8 mouse cellular contexts compared by ENCODE assay signal in genomic region chr9:58822431-58823091, GRCm38 (mm10). TPM values are rescaled to one million over a fixed set of nuclear protein-coding genes. Genes with fewer than 3 reads are reported as not detected.
A peak's percentile ranks its signal among the peaks of the same experiment; 100 is the strongest.
DNase-seq lines count a peak whose midpoint lies in the region; ATAC-seq and TF ChIP-seq lines count a peak whose summit lies in the region.

No protein-coding gene starts in this region.

- WGBS in hindbrain, postnatal 0 days = under 1% methylated on average over 61 of the region's 62 CpGs
- under 1% methylated on average over 61 of the region's 62 CpGs for WGBS in midbrain, embryonic 11.5 days
- under 1% methylated on average over 58 of the region's 62 CpGs for WGBS in stomach, embryonic 14.5 days

- peak overlapping the region; percentile 88 for H3K4me2 ChIP-seq in hindbrain, postnatal 0 days (ENCODE audit: low read depth, low read length)
- peak overlapping the region; percentile 67 for H3K4me2 ChIP-seq in midbrain, embryonic 11.5 days
- peak overlapping the region; percentile 99 for H3K4me2 ChIP-seq in stomach, embryonic 14.5 days (replicated peaks; ENCODE audit: low read depth, low read length)

- peak; percentile 53 for TF ChIP-seq CTCF in hindbrain, postnatal 0 days (IDR thresholded peaks at IDR 0.05; ENCODE audit: low read depth)
- peak; percentile 8 for TF ChIP-seq CTCF in left cerebral cortex, adult 2 months (IDR thresholded peaks at IDR 0.05)

- H3K9ac ChIP-seq in hindbrain, postnatal 0 days (replicated peaks; ENCODE audit: low read length) = peak overlapping the region; percentile 92
- peak overlapping the region; percentile 80 for H3K9ac ChIP-seq in midbrain, embryonic 11.5 days (ENCODE audit: low read length)
- H3K9ac ChIP-seq in stomach, embryonic 14.5 days (replicated peaks; ENCODE audit: low read depth, low read length) = peak overlapping the region; percentile 45

- peak; percentile 95 for DNase-seq in R1 (ENCODE audit: low read depth, low spot score)
- peak; percentile 31 for DNase-seq in cerebellum, adult 9-11 months
- DNase-seq in hindbrain, postnatal 0 days (ENCODE audit: low spot score) = peak; percentile 90
- DNase-seq in left cerebral cortex, adult 2 months (ENCODE audit: extremely low spot score in 1 of 2, low spot score in 2 of 2) = peak; percentile 71
- DNase-seq in midbrain, embryonic 11.5 days (ENCODE audit: low spot score, missing footprints) = peak; percentile 98
- DNase-seq in spleen, postnatal 36 days (ENCODE audit: low spot score in 2 of 2) = no peak

- peak overlapping the region; percentile 81 for H3K4me3 ChIP-seq in hindbrain, postnatal 0 days (ENCODE audit: low read length)
- peak overlapping the region; percentile 51 for H3K4me3 ChIP-seq in left cerebral cortex, adult 2 months
- H3K4me3 ChIP-seq in midbrain, embryonic 11.5 days (ENCODE audit: low read depth, low read length) = peak overlapping the region; percentile 63
- peak overlapping the region; percentile 69 for H3K4me3 ChIP-seq in stomach, embryonic 14.5 days (ENCODE audit: low read depth, low read length)

- H3K27ac ChIP-seq in hindbrain, postnatal 0 days = peak overlapping the region; percentile 83
- H3K27ac ChIP-seq in left cerebral cortex, adult 2 months = peak overlapping the region; percentile 36; the same call in 1 of the 2 replicates
- H3K27ac ChIP-seq in midbrain, embryonic 11.5 days (ENCODE audit: low read depth, low read length) = peak overlapping the region; percentile 87
- peak overlapping the region; percentile 33; the same call in 1 of the 2 replicates for H3K27ac ChIP-seq in stomach, embryonic 14.5 days (ENCODE audit: low read length)

- ATAC-seq in frontal cortex, adult (ENCODE audit: low TSS enrichment) = peak; percentile 91
- ATAC-seq in hindbrain, postnatal 0 days = peak; percentile 90
- ATAC-seq in midbrain, embryonic 11.5 days (ENCODE audit: low FRiP score) = peak; percentile 89
- ATAC-seq in stomach, embryonic 14.5 days (ENCODE audit: insufficient number of reproducible peaks, insufficient read depth, low FRiP score, low read depth) = peak; percentile 75

- 0 out of 2 replicates have a peak, but pooled peaks cover 3% of the 10 kb centered on the region for H3K27me3 ChIP-seq in hindbrain, postnatal 0 days (ENCODE audit: insufficient read depth, low read length)
- peaks cover 32% of the 10 kb centered on the region for H3K27me3 ChIP-seq in midbrain, embryonic 11.5 days (ENCODE audit: control insufficient read depth, insufficient read depth, low read length)
- H3K27me3 ChIP-seq in stomach, embryonic 14.5 days (ENCODE audit: control insufficient read depth, insufficient read depth, low read length) = peaks cover 5% of the 10 kb centered on the region; the same call in 1 of the 2 replicates

- H3K9me3 ChIP-seq in hindbrain, postnatal 0 days (ENCODE audit: low read length) = no peaks in the 10 kb centered on the region
- H3K9me3 ChIP-seq in midbrain, embryonic 11.5 days (ENCODE audit: control insufficient read depth, low read length) = no peaks in the 10 kb centered on the region
- no peaks in the 10 kb centered on the region for H3K9me3 ChIP-seq in stomach, embryonic 14.5 days (ENCODE audit: control insufficient read depth, low read depth, low read length)

- no peaks in the 10 kb centered on the region; the same call in 1 of the 2 replicates for H3K4me1 ChIP-seq in hindbrain, postnatal 0 days (ENCODE audit: insufficient read depth, low read length)
- peaks cover 16% of the 10 kb centered on the region for H3K4me1 ChIP-seq in midbrain, embryonic 11.5 days (ENCODE audit: control insufficient read depth, insufficient read depth, low read length)
- H3K4me1 ChIP-seq in stomach, embryonic 14.5 days (ENCODE audit: control insufficient read depth, insufficient read depth, low read length) = 0 out of 2 replicates have a peak, but pooled peaks cover 6% of the 10 kb centered on the region

- intact Hi-C loops in left cerebral cortex, adult 2 months (cut with DNase I) = loop anchor here (5.0 kb wide), 1 partner anchor 110 kb away; no protein-coding TSS in a partner anchor

- H3K36me3 ChIP-seq in hindbrain, postnatal 0 days (ENCODE audit: insufficient read depth, low read length) = no peaks in the 10 kb centered on the region
- H3K36me3 ChIP-seq in midbrain, embryonic 11.5 days (ENCODE audit: control insufficient read depth, insufficient read depth, low read length) = no peaks in the 10 kb centered on the region
- no peaks in the 10 kb centered on the region for H3K36me3 ChIP-seq in stomach, embryonic 14.5 days (ENCODE audit: control insufficient read depth, insufficient read depth, low read length)

RNA-seq across cellular contexts. Expression of gene Hcn4, which starts 0.7 kb away (rescaled TPM):
- 33.6 and 38.6 TPM in 2 replicates for total RNA-seq in hindbrain, postnatal 0 days (2014; rRNA removed)
- polyA plus RNA-seq in hindbrain, postnatal 0 days (2015; fragmentation: Nextera tagmentation; extraction: Ambion mirVana) = 3.3 and 3.5 TPM in 2 replicates
- 1 to 10 TPM; 6.6 to 7.8 TPM for total RNA-seq in left cerebral cortex, adult 2 months (2021)
- 1.3 and 1.5 TPM in 2 replicates for polyA plus RNA-seq in midbrain, embryonic 11.5 days (2014; fragmentation: Nextera tagmentation; extraction: Ambion mirVana)
- 0.34 and 0.51 TPM in 2 replicates for polyA plus RNA-seq in stomach, embryonic 14.5 days (2014; fragmentation: Nextera tagmentation; extraction: Ambion mirVana)

Comparison
In these comparisons a context has a peak if more than half of its experiments do, and no peak if none do; other contexts are left out.
1. DNase-seq: peak in R1 (single experiment), cerebellum, adult 9-11 months (single experiment), hindbrain, postnatal 0 days (single experiment), left cerebral cortex, adult 2 months (2 of 2) and midbrain, embryonic 11.5 days (single experiment); none in spleen, postnatal 36 days (0 of 2).
2. H3K27ac ChIP-seq: peak in every context shown above with its lines; median percentile 87 in midbrain, embryonic 11.5 days; 83 in hindbrain, postnatal 0 days; 36 in left cerebral cortex, adult 2 months; 33 in stomach, embryonic 14.5 days.
3. Peak in every context shown above with its lines, with median percentiles within 50 percentile points of each other: ATAC-seq, H3K4me2 ChIP-seq, H3K4me3 ChIP-seq and H3K9ac ChIP-seq.